Mouse (Mus musculus) 416B (cell line): Measurements from ENCODE around the gene Cd8a.

Source experiments
- DNase-seq: peaks from one replicate; pipeline ENCODE4 v3.0.0; 2011; ENCODE audit warnings: low read depth

Cd8a gene

DNA sequence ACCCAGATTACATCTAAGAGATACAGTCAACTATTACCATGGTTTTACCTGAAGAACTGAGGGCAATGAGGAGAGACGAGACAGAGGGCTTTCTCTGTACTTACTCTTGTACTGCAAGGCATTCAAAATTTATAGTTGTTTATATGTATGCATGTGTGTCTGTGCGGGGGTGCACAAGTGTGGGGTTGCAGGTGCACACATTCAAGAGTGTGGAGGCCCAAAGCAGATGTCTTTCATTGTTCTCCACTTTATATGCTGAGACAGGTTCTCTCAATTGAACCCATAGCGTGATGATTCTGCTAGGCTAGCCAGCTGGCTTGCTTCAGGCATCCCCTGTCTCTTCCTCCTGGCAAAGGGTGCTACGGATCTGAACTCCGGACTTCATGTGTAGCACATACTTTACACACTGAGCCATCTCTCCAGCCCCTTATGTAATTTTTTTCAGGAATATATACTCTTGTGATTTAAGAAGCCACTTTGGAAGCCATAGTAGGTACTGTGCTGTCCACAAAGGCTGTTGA lies 2.1 kb upstream of the Cd8a start:
- DNase-seq: no peak

- no peak for DNase-seq
Observed at GRCm38 (mm10) chr6:71372041-71372720, 1.0 kb upstream of the Cd8a start.

- no peak for DNase-seq
Observed at GRCm38 (mm10) chr6:71374311-71374829, 1.1 kb downstream of the Cd8a start.

DNA sequence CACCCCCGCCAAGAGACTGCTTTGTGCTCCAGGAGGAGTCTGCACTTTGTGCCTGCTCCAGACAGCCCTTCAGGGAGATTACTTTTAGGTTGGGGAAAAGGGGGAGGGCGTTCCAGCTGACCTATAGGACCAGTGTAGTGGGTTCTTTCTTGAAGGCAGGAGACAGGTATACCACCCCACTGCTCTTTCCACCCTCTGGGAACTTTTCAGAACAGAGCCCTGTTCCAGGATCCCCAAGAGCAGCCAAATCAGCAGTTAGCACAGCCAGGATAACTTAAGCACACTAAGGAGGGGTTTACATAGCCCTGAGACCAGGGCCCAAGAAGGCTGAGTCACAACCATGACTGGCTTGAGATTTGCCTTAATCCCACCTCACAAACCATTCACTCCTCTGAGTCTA lies 1.7 kb downstream of the Cd8a start:
- DNase-seq: no peak

DNA sequence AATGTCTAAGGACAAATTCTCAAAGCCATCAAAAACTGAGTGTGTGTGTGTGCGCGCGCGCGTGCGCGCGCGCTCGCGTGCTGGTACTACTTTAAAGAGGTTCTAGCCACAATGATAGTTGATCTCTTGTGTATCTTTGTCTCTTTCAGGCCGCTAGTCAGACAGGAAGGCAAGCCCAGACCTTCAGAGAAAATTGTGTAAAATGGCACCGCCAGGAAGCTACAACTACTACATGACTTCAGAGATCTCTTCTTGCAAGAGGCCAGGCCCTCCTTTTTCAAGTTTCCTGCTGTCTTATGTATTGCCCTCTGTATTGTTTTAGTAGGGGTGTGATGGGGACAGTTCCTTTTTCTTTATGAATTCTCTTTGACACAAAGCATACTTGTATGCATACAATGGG lies 3.5 kb downstream of the Cd8a start:
- no peak for DNase-seq

GRCm38 (mm10) chr6:71381654-71382053 lies 8.4 kb downstream of the Cd8a start:
- DNase-seq: no peak

- DNase-seq: no peak
Observed at GRCm38 (mm10) chr6:71390496-71390895, 17.3 kb downstream of the Cd8a start.

- no peak for DNase-seq
Observed at GRCm38 (mm10) chr6:71396016-71396415, 22.8 kb downstream of the Cd8a start.

- DNase-seq: no peak
Observed at GRCm38 (mm10) chr6:71396761-71397160, 23.5 kb downstream of the Cd8a start.

DNA sequence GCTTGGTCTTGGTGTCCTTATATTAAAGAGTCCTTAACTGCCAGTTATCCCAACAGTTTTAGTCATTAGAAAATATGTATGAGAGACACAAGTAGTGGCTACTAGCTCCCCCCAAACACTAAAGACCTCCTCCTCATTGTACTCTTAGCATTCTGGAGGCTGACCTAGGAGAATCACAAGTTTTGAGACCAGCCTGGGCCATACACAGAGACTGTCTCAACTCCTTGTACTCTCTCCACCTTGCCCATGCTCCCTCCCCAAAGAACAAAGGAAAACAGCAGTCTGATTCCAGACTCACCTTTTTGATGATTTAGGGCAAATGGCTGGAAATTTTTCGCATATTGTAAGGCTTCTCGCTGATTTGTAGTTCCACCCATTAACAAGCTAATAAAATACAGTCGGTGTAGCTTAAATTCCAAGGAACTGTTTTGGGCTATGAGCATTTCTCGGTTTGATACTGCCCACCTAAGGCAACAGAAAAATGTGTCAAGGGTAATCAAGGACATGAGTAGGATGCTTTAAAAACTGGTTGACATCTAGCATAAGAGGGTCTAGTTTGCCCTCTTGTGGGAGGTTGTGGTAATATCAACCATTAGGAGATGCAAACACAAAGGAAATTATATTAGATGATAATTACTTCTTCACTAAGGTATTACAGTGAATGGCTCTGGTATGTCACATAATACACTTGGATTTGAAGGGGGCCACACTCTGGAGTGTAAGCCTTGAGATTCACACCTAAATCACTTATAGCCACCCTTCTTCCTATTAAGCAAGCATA lies 25.8 kb downstream of the Cd8a start:
- DNase-seq: peak; percentile 52

DNA sequence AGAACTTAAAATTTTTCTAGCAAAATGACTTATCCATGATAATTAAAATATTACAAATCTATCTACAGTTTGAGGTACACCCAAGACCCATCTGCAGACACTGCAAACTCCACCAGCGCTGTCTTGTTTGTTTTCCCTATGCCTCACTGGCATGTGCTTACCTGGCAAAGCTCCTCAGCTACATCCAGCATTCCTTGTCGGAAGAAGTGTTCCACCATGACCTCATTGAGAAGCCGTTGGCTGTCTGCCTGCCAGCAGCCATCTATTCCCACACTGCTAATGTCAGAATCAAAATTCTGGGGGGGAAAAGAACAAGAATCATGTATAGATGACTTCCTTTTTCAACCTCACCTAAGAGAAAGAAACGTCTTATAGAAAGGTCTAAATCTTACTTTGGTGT lies 41.4 kb downstream of the Cd8a start:
- no peak for DNase-seq

DNA sequence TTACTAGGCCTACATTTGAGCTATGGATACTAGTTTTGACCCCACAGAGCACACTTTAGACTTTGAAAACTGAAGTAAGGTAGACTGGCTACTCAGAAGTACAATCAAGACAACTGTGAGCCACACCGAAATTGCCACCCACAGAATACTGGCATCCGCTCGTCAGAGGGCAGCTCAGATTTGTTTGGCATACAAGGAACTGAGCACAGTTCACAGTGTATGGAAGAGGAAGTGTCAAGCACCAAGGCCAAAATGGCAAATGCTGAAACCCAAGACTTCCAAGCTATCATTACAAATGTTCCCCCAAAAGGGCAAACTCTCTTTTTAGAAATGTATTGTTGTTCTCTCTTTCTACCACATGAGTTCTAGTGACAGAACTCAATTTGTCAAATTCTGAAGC lies 42.2 kb downstream of the Cd8a start:
- no peak for DNase-seq

GRCm38 (mm10) chr6:71418874-71419273 lies 45.6 kb downstream of the Cd8a start:
- peak; percentile 88 for DNase-seq

GRCm38 (mm10) chr6:71420848-71421247 lies 47.6 kb downstream of the Cd8a start:
- DNase-seq: no peak

DNA sequence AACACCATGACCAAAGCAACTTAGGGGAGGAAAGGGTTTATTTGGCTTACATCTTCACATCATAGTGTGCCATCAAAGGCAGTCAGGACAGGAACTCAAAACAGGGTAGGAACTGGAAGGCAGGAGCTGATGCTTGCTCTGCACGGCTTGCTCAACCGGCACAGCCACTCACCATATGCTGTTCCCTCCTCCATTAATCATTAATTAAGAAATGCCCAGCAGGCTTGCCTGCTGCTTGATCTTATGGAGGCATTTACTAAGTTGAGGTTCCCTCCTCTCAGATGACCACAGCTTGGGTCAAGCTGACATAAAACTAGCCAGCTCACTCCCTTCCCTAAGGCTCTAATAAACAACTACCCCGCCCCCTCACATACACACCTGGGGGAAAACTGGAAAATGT lies 48.9 kb downstream of the Cd8a start:
- DNase-seq: no peak

DNA sequence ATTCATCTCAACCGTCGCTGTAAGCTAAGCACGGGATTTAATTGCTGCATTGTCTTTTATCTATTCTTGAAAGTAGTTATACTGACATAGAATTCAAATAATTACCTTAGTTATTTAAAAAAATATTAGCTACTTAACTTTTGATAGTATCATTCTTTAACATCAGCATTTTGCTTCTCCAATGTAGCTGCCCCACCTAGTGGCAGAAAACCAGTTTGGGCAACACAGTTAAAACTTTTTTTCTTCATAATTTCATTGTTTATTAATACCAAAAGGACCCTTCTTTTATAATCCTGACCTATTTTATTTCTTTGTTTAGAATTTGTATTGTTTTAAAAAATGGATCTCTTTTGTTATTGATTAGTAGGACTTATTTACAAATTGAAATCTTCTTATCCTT lies 49.9 kb downstream of the Cd8a start:
- DNase-seq: peak; percentile 51

DNA sequence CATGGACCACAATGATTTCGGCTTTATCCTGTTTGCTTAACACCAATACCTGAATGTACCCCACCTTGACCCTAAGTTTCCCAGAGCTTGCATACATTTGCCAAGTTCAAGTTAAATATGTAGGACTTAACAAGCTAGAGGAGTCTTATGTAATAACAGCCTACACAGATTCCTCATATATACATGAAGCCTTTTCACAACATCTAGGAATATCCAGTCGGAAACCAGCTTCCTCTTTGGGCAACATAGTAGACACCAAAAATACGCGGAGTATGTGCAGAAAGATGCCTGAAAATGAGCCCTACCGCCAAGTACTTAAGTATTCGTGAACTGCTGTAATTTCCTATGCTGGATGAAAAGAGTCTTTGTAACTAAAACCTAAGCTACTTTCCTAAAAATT lies 52.5 kb downstream of the Cd8a start:
- DNase-seq: no peak

GRCm38 (mm10) chr6:71427996-71428725 lies 54.9 kb downstream of the Cd8a start:
- DNase-seq: no peak
